Mouse (Mus musculus): ENCODE data around the gene Wasf2. TPM values are rescaled to one million over a fixed set of nuclear protein-coding genes. Genes with fewer than 3 reads are reported as not detected.

Gene Wasf2
- polyA plus RNA-seq, 1 experiment: 45.7 TPM

DNA sequence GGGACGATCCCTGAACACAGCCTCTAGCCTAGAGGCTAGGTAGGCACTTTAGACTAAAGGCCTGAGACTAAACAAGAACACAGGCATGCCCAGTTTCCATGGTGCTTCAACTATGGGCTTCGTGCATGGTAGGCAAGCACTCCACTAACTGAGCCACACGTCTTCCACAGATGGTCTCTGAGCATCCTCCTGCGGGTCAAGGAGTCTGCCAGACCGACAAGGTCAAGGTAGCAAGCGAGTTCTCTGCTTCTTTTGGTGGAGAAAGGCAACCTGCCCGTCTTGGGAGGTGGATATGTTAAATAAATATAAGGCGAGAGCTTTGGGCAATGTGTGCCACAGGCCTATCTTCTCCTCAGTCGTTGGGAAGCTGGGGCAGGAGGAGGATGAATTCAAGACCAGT, 28.6 kb upstream of the Wasf2 start:
- Histone ChIP-seq H3K4me1 (ENCODE audit: control insufficient read depth, insufficient read depth, low read length) (peaks cover 7% of the 10 kb centered on the region; the same call in 1 of the 2 replicates), H3K4me3 (ENCODE audit: insufficient read depth, low read depth, low read length) (peak overlapping the region; percentile 5; the same call in 1 of the 2 replicates), H3K27ac (ENCODE audit: insufficient read depth, low read depth, low read length) (no peak overlapping the region; the same call in 1 of the 2 replicates), H3K27me3 (replicated peaks; ENCODE audit: control insufficient read depth, insufficient read depth, low read length) (no peaks in the 10 kb centered on the region), H3K36me3 (ENCODE audit: control insufficient read depth, insufficient read depth, low read length) (no peaks in the 10 kb centered on the region; the same call in 1 of the 2 replicates)
- TF ChIP-seq CTCF (conservative IDR thresholded peaks at IDR 0.05; ENCODE audit: insufficient read depth, insufficient read length, low read depth, low read length) (no peak), POLR2A (IDR thresholded peaks at IDR 0.05; ENCODE audit: low read depth, low read length) (peak; percentile 68)
- no peak for DNase-seq
- 46% methylated on average over 9 of the region's 9 CpGs for WGBS

GRCm38 (mm10) chr4:133103525-133104193, 26.6 kb upstream of the Wasf2 start:
- H3K4me3 ChIP-seq (ENCODE audit: insufficient read depth, low read depth, low read length): no peak overlapping the region
- no peaks in the 10 kb centered on the region; the same call in 1 of the 2 replicates for H3K36me3 ChIP-seq (ENCODE audit: control insufficient read depth, insufficient read depth, low read length)
- H3K4me1 ChIP-seq (ENCODE audit: control insufficient read depth, insufficient read depth, low read length): peaks cover 7% of the 10 kb centered on the region; the same call in 1 of the 2 replicates
- peak overlapping the region; percentile 72 for H3K27ac ChIP-seq (ENCODE audit: insufficient read depth, low read depth, low read length)
- 11% methylated on average over 14 of the region's 16 CpGs for WGBS
- no peaks in the 10 kb centered on the region for H3K27me3 ChIP-seq (replicated peaks; ENCODE audit: control insufficient read depth, insufficient read depth, low read length)
- TF ChIP-seq CTCF (conservative IDR thresholded peaks at IDR 0.05; ENCODE audit: insufficient read depth, insufficient read length, low read depth, low read length) (no peak), POLR2A (IDR thresholded peaks at IDR 0.05; ENCODE audit: low read depth, low read length) (no peak)
- peak; percentile 88 for DNase-seq

- no peak overlapping the region for H3K4me3 ChIP-seq (ENCODE audit: insufficient read depth, low read depth, low read length)
- no peaks in the 10 kb centered on the region for H3K27me3 ChIP-seq (replicated peaks; ENCODE audit: control insufficient read depth, insufficient read depth, low read length)
- WGBS: 33% methylated on average over 10 of the region's 10 CpGs
- H3K36me3 ChIP-seq (ENCODE audit: control insufficient read depth, insufficient read depth, low read length): no peaks in the 10 kb centered on the region; the same call in 1 of the 2 replicates
- TF ChIP-seq POLR2A (IDR thresholded peaks at IDR 0.05; ENCODE audit: low read depth, low read length): no peak
- no peak for TF ChIP-seq CTCF (conservative IDR thresholded peaks at IDR 0.05; ENCODE audit: insufficient read depth, insufficient read length, low read depth, low read length)
- peak overlapping the region; percentile 72 for H3K27ac ChIP-seq (ENCODE audit: insufficient read depth, low read depth, low read length)
- H3K4me1 ChIP-seq (ENCODE audit: control insufficient read depth, insufficient read depth, low read length): peaks cover 7% of the 10 kb centered on the region; the same call in 1 of the 2 replicates
- DNase-seq: peak; percentile 31
These were observed 26.1 kb upstream of the Wasf2 start for GRCm38 (mm10) chr4:133104194-133104569.

DNA sequence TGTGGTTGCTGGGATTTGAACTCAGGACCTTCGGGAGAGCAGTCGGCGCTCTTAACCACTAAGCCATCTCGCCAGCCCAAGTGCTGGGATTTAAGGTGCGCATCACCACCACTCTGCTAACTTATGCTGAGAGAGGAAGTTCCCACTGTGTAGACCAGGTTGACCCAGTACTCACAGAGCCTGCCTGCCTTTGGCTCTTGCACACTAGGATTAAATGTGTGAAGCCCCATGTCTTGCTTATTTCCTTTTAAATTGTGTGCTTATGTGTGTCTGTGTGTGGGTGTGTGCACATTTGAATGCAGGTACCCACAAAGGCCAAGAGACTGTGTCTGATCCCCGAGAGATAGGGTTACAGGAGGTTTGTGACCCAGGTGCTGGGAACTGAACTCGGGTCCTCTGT, 23.6 kb upstream of the Wasf2 start:
- DNase-seq: no peak
- 98% methylated on average over 7 of the region's 7 CpGs for WGBS
- Histone ChIP-seq H3K27ac (ENCODE audit: insufficient read depth, low read depth, low read length) (no peak overlapping the region), H3K4me3 (ENCODE audit: insufficient read depth, low read depth, low read length) (no peak overlapping the region), H3K36me3 (ENCODE audit: control insufficient read depth, insufficient read depth, low read length) (no peaks in the 10 kb centered on the region; the same call in 1 of the 2 replicates), H3K27me3 (replicated peaks; ENCODE audit: control insufficient read depth, insufficient read depth, low read length) (no peaks in the 10 kb centered on the region), H3K4me1 (ENCODE audit: control insufficient read depth, insufficient read depth, low read length) (peaks cover 6% of the 10 kb centered on the region; the same call in 1 of the 2 replicates)
- TF ChIP-seq CTCF (conservative IDR thresholded peaks at IDR 0.05; ENCODE audit: insufficient read depth, insufficient read length, low read depth, low read length) (no peak), POLR2A (IDR thresholded peaks at IDR 0.05; ENCODE audit: low read depth, low read length) (no peak)

DNA sequence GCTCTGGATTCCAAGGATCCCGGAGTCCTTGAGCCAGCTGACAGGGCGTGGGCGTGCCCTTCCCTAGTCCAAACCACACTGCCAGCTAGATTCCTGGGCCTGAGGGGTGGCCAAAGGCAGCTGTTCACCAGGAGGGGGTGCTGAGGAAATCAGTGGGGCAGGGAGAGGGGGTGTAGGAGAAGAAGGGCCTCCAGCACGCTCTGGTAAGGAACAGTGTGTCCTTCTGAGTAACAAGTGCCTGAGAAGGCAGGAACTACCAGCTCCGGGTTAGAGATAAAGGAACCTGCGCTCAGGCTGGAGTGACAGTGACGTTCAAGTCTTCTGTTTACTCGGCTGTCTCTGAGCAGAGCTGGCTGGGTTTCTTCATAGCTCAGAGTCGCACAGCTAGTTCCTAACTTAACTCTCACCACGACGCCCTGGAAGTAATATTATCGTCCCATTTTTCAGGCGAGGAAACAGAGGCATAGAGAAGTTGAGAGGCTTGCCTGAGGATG, 22.5 kb upstream of the Wasf2 start:
- peak; percentile 43 for DNase-seq
- H3K4me3 ChIP-seq (ENCODE audit: insufficient read depth, low read depth, low read length): no peak overlapping the region
- no peak for TF ChIP-seq POLR2A (IDR thresholded peaks at IDR 0.05; ENCODE audit: low read depth, low read length)
- TF ChIP-seq CTCF (conservative IDR thresholded peaks at IDR 0.05; ENCODE audit: insufficient read depth, insufficient read length, low read depth, low read length): no peak
- no peaks in the 10 kb centered on the region for H3K36me3 ChIP-seq (ENCODE audit: control insufficient read depth, insufficient read depth, low read length)
- H3K27ac ChIP-seq (ENCODE audit: insufficient read depth, low read depth, low read length): no peak overlapping the region
- peaks cover 5% of the 10 kb centered on the region; the same call in 1 of the 2 replicates for H3K4me1 ChIP-seq (ENCODE audit: control insufficient read depth, insufficient read depth, low read length)
- H3K27me3 ChIP-seq (replicated peaks; ENCODE audit: control insufficient read depth, insufficient read depth, low read length): no peaks in the 10 kb centered on the region
- 61% methylated on average over 13 of the region's 13 CpGs for WGBS

DNA sequence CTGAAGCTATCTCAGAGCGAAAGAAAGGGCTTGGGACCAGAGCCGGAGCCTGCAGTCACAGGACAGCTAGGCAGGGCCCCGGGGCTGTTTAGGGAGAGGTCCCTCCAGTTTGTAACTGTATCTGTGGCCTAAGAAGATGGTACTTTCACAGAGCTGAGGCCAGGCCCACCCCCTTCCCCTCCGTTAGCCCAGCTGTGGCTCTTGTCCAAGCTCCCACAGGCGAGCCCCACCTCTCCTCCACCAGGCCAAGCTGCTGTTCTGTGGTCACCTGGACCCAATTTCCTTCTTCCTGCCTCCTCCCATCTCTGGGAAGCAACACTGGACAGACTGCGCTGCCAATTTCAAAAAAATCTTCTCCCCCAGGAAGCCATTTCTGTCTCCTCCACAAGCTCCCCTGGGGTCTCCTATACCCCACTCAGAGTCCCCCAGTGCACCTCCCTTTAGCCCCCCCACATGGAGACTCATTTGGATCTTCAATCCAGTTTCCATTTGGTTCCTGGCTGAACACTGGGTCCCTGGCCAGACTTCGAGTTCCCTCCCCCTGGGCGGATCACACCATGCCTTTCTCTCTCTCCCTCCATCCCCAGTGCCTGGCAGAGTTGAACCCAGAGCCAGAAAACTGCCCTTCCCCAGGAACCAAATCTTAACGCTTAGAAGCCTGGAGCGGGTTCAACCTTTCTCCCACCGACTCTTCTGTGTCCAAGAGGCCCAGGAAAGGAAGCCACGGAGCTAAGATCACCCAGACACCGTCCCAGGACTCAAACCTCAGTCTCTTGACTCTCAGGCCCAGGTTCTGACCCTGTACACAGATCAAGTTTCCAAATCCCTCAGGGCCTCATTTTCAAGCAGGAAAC, 21.6 kb upstream of the Wasf2 start:
- H3K4me3 ChIP-seq (ENCODE audit: insufficient read depth, low read depth, low read length): no peak overlapping the region
- H3K4me1 ChIP-seq (ENCODE audit: control insufficient read depth, insufficient read depth, low read length): no peaks in the 10 kb centered on the region
- TF ChIP-seq CTCF (conservative IDR thresholded peaks at IDR 0.05; ENCODE audit: insufficient read depth, insufficient read length, low read depth, low read length): no peak
- no peak for TF ChIP-seq POLR2A (IDR thresholded peaks at IDR 0.05; ENCODE audit: low read depth, low read length)
- no peaks in the 10 kb centered on the region for H3K36me3 ChIP-seq (ENCODE audit: control insufficient read depth, insufficient read depth, low read length)
- WGBS: 69% methylated on average over 13 of the region's 13 CpGs
- DNase-seq: no peak
- no peaks in the 10 kb centered on the region for H3K27me3 ChIP-seq (replicated peaks; ENCODE audit: control insufficient read depth, insufficient read depth, low read length)
- no peak overlapping the region for H3K27ac ChIP-seq (ENCODE audit: insufficient read depth, low read depth, low read length)
